Mouse (Mus musculus) liver, embryonic 15.5 days (tissue): ENCODE data around the gene Selenok. TPM values are rescaled to one million over a fixed set of nuclear protein-coding genes. Genes with fewer than 3 reads are reported as not detected.

ENCODE experiments used
- ATAC-seq: fragments of 200-750 bp; cut with Nextera tagmentation; 2 replicates; pipeline ENCODE4 v1.8.0; 2017; ENCODE audit warnings: moderate number of reproducible peaks, mild to moderate bottlenecking, moderate library complexity; ENCODE audit not compliant: insufficient read depth
- H3K27ac ChIP-seq: fragments of 300-500 bp; sonication (generic); replicated peaks from 2 replicates; pipeline ENCODE4 v1.5.1; 2015; ENCODE audit warnings: mild to moderate bottlenecking, inconsistent platforms
- H3K27me3 ChIP-seq: fragments of 300-500 bp; sonication (generic); 2 replicates; pipeline ENCODE4 v1.6.1; 2015; ENCODE audit warnings: mild to moderate bottlenecking, inconsistent platforms
- H3K36me3 ChIP-seq: fragments of 300-500 bp; sonication (generic); replicated peaks from 2 replicates; pipeline ENCODE4 v1.6.1; 2015; ENCODE audit warnings: moderate library complexity, mild to moderate bottlenecking, inconsistent platforms
- H3K4me1 ChIP-seq: fragments of 300-500 bp; sonication (generic); replicated peaks from 2 replicates; pipeline ENCODE4 v1.6.1; 2015; ENCODE audit warnings: inconsistent platforms
- H3K4me2 ChIP-seq: fragments of 300-500 bp; sonication (generic); 2 replicates; pipeline ENCODE4 v1.6.1; 2015; ENCODE audit warnings: moderate library complexity, mild to moderate bottlenecking, inconsistent platforms
- H3K4me3 ChIP-seq: fragments of 300-500 bp; sonication (generic); replicated peaks from 2 replicates; pipeline ENCODE4 v1.5.1; 2015; ENCODE audit warnings: mild to moderate bottlenecking, inconsistent platforms
- H3K9ac ChIP-seq: fragments of 300-500 bp; sonication (generic); 2 replicates; pipeline ENCODE4 v1.6.1; 2015; ENCODE audit warnings: moderate library complexity, mild to moderate bottlenecking, inconsistent platforms
- H3K9me3 ChIP-seq: fragments of 300-500 bp; sonication (generic); replicated peaks from 2 replicates; pipeline ENCODE4 v1.6.1; 2016; ENCODE audit warnings: inconsistent platforms
- WGBS: fragments of 180-500 bp; shearing (Covaris S2); methylation state at CpG from one replicate; pipeline ENCODE4 v1.1.7; 2015; ENCODE audit warnings: mixed read lengths; ENCODE audit not compliant: insufficient replicate concordance; 5-methylcytosine and 5-hydroxymethylcytosine counted together
- polyA plus RNA-seq: library from polyadenylated mRNA; unstranded; fragments of >200 nt; fragmentation: Nextera tagmentation; extraction: Ambion mirVana; gene quantifications from 2 replicates; pipeline ENCODE4 v1.2.1, GENCODE M21; 2015

The Selenok gene
- polyA plus RNA-seq, 1 experiment from 2014 or later = 132 TPM

GRCm38 (mm10) chr14:29996000-29996751 lies 28.1 kb downstream of the Selenok start:
- peak; percentile 86 for ATAC-seq
- H3K4me2 ChIP-seq = no peak overlapping the region
- H3K9ac ChIP-seq = no peak overlapping the region
- no peaks in the 10 kb centered on the region for H3K9me3 ChIP-seq
- WGBS = 71% methylated on average over 11 of the region's 11 CpGs
- peaks cover 27% of the 10 kb centered on the region for H3K4me1 ChIP-seq
- no peak overlapping the region for H3K4me3 ChIP-seq
- peak overlapping the region; percentile 73 for H3K27ac ChIP-seq
- no peaks in the 10 kb centered on the region for H3K27me3 ChIP-seq
- H3K36me3 ChIP-seq = peaks cover 45% of the 10 kb centered on the region

DNA sequence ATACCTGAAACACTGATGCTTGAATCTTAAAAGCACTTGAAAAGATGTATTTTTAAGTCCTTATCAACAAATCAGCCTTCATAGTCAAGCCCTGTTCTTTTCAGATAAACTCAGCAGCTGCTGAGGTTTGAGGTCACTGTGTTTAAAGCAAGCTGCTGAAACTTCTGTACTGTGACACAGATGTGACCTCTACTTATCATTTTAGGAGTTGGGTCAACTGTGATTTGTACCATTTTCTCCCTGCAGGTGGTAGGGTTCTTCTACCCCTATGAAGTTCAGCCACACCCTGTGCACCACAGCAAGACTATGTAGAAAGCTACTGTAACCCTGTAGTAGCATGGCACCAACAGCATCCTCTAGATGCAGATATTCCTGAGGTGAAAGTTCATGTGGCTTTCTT lies 29.2 kb downstream of the Selenok start:
- Histone ChIP-seq H3K4me1 (peaks cover 27% of the 10 kb centered on the region), H3K27ac (peak overlapping the region; percentile 65; the same call in 1 of the 2 replicates), H3K4me2 (no peak overlapping the region), H3K36me3 (peaks cover 34% of the 10 kb centered on the region), H3K4me3 (no peak overlapping the region), H3K9ac (no peak overlapping the region), H3K9me3 (no peaks in the 10 kb centered on the region), H3K27me3 (no peaks in the 10 kb centered on the region)
- no peak for ATAC-seq

DNA sequence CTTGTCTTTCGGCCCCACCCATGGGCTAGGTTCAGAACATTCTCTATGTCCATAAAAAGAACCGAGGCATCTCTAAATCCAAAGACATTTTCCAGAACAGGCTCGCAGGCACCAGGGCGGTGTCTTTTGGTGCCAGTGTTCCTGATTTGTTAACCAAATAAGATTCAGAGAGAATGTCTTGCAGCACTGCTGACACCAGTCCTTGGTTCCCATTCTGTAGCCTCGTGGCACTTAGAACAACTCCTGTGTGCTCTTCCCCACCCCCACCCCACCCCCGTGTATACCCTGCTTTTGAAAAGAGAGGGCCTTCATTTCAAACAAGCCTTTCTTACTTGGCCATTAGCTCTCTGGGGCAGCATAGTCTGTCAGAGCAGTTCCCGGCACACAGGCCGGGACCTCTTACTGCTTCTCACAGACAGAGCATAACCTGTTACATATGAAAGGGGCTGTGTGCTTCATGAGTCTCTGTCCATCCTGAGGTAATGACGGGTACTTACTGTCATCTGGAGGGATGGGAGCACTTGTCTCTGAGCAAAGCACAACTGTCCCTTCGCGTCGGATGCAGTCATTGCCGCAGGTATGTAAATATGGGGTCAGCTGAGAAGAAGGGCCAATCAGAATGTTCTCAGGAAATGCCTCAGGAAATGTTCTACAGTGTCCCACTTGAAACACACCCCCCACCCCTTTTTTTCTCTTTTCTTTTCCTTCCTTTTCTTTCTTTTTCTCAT lies 30.8 kb downstream of the Selenok start:
- peaks cover 27% of the 10 kb centered on the region for H3K4me1 ChIP-seq
- no peak overlapping the region for H3K4me2 ChIP-seq
- H3K9ac ChIP-seq = no peak overlapping the region
- peaks cover 19% of the 10 kb centered on the region for H3K36me3 ChIP-seq
- 66% methylated on average over 13 of the region's 13 CpGs for WGBS
- H3K9me3 ChIP-seq = no peaks in the 10 kb centered on the region
- no peak overlapping the region for H3K4me3 ChIP-seq
- no peaks in the 10 kb centered on the region; the same call in 1 of the 2 replicates for H3K27me3 ChIP-seq
- no peak for ATAC-seq
- H3K27ac ChIP-seq = no peak overlapping the region

DNA sequence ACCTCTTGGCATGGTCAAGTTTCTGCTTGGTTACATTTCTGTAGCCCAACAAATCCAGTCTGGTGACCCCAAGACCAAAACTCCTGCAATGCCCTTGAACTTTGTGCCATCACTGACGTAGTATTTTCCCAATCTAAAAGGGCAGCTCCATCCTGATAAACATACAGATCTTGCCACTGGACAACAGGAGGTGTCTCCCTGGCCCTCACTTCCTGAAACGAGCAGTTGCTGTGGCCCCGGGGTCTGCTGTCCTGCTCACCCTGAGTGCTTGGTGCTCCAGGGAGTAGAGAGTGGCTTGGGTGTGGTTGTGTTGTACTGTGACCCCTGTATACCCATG lies 31.3 kb downstream of the Selenok start:
- WGBS = 54% methylated on average over 3 of the region's 3 CpGs
- no peak overlapping the region for H3K4me3 ChIP-seq
- H3K4me2 ChIP-seq = no peak overlapping the region
- no peak overlapping the region for H3K9ac ChIP-seq
- H3K9me3 ChIP-seq = no peaks in the 10 kb centered on the region
- peak overlapping the region; percentile 53; the same call in 1 of the 2 replicates for H3K27ac ChIP-seq
- no peak for ATAC-seq
- H3K36me3 ChIP-seq = peaks cover 14% of the 10 kb centered on the region
- H3K27me3 ChIP-seq = no peaks in the 10 kb centered on the region; the same call in 1 of the 2 replicates
- H3K4me1 ChIP-seq = peaks cover 27% of the 10 kb centered on the region

DNA sequence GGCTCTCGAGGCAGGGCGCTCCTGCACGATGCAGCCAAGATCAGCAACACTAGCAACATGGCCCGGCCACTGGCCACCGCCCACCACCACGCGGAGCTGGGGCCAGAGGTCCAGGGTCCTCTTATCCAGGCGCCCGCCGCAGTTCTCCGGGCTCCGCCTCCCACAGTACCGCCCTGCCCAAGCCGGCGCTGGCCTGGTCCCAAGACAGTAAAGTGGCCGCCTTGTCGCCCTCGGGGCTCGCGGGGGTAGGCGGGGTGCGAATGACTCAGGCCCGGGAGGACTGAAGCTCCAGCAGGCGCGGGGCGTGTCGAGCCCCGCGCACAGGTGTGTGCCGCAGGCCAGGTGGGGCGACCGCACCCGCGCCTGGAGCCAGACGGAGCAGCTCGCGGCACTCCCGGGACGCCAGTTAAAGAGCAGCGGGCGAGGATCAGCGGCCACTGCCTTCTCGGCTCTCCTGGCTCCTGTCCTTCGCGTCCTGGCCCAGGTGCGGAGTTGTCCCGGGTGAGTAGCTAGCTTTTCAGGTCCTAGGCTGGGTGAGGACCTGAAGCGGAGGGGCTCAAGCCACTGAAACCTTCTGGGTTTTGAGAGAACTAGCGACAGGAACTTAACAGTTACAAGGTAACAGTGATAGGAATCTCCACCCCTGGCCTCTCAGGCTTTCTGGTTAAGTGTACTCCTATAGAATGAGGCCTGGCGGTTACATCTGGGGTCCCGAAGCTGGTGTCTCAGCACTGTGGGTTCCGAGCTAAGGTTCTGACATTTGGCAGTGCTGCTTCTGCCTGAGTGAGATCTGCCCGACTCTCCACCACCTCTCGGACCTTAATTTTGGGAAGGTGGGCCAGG lies 40.8 kb downstream of the Selenok start, which contains the start of the genes Il17rb and Chdh:
Il17rb (minus strand) TSS at position 164 of the 843 bp plus-strand sequence.
Chdh (plus strand) TSS at position 291 of the 843 bp plus-strand sequence.
- H3K4me1 ChIP-seq = 0 out of 2 replicates have a peak, but pooled peaks cover 5% of the 10 kb centered on the region
- peaks cover 34% of the 10 kb centered on the region for H3K27me3 ChIP-seq
- no peaks in the 10 kb centered on the region for H3K36me3 ChIP-seq
- H3K27ac ChIP-seq = peak within 1 kb of the TSS; percentile 59
- peak within 1 kb of the TSS; percentile 57 for H3K4me2 ChIP-seq
- H3K9ac ChIP-seq = no peak within 1 kb of the TSS; the same call in 1 of the 2 replicates
- 8% methylated on average over 54 of the region's 54 CpGs for WGBS
- no peaks in the 10 kb centered on the region for H3K9me3 ChIP-seq
- H3K4me3 ChIP-seq = peak within 1 kb of the TSS; percentile 49
- ATAC-seq = peak; percentile 75

GRCm38 (mm10) chr14:30009864-30010560 lies 41.9 kb downstream of the Selenok start:
- H3K27ac ChIP-seq = peak overlapping the region; percentile 59; the same call in 1 of the 2 replicates
- H3K27me3 ChIP-seq = peaks cover 34% of the 10 kb centered on the region
- H3K4me3 ChIP-seq = peak overlapping the region; percentile 49; the same call in 1 of the 2 replicates
- no peak overlapping the region; the same call in 1 of the 2 replicates for H3K9ac ChIP-seq
- no peaks in the 10 kb centered on the region for H3K9me3 ChIP-seq
- 57% methylated on average over 10 of the region's 10 CpGs for WGBS
- H3K36me3 ChIP-seq = no peaks in the 10 kb centered on the region
- peak; percentile 43 for ATAC-seq
- 0 out of 2 replicates have a peak, but pooled peaks cover 5% of the 10 kb centered on the region for H3K4me1 ChIP-seq
- peak overlapping the region; percentile 23 for H3K4me2 ChIP-seq

- WGBS = 59% methylated on average over 10 of the region's 10 CpGs
- no peak overlapping the region for H3K27ac ChIP-seq
- 0 out of 2 replicates have a peak, but pooled peaks cover 5% of the 10 kb centered on the region for H3K4me1 ChIP-seq
- H3K9me3 ChIP-seq = no peaks in the 10 kb centered on the region
- H3K4me2 ChIP-seq = no peak overlapping the region
- H3K9ac ChIP-seq = no peak overlapping the region
- H3K36me3 ChIP-seq = no peaks in the 10 kb centered on the region
- peaks cover 34% of the 10 kb centered on the region for H3K27me3 ChIP-seq
- no peak for ATAC-seq
- H3K4me3 ChIP-seq = no peak overlapping the region
These were observed 43.9 kb downstream of the Selenok start for GRCm38 (mm10) chr14:30011886-30012560.

DNA sequence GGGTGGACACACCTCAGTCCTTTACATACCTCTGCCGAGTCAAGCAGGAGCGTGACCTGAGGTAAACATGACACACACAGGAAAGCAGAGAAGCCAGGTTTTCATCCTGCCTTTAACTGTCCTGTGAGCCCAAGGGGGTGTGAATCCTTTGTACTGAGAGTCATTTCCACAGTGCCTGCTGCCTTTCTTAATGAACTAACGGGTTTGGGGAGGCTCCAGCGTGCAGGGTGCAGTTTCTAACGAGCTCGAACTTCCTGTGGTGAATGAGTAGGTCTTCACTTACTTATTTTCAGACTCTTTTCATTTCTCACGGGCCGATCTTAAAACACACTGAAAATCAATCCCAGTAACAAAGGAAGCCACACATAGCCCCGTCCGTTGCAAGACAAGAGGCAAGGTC lies 46.4 kb downstream of the Selenok start:
- WGBS = 38% methylated on average over 10 of the region's 10 CpGs
- H3K4me1 ChIP-seq = 0 out of 2 replicates have a peak, but pooled peaks cover 5% of the 10 kb centered on the region

DNA sequence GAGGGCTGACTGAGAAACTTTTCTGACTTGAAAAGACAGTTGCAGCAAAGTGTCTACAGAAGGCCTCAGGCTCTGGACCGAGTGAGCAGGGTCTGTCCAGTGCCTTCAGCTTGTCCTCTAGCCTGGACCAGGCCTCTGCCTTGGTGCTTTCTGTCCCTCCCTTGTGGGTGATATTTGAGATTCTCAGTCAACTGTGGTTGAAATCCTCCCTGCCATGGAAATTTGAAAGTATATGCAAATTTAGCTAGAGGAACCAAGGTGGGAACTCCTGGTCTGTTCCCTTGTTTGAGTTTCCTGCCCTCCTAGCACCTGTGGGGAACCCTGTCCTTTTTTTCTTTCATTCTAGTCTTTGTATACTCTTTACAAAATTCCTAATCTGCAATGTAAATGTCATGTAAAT lies 46.9 kb downstream of the Selenok start:
- H3K4me1 ChIP-seq = 0 out of 2 replicates have a peak, but pooled peaks cover 5% of the 10 kb centered on the region

More for the DNA sequence above, 46.4 kb downstream of the Selenok start:
- H3K36me3 ChIP-seq = no peaks in the 10 kb centered on the region
- no peak overlapping the region for H3K4me3 ChIP-seq
- peaks cover 13% of the 10 kb centered on the region for H3K27me3 ChIP-seq
- no peak overlapping the region for H3K27ac ChIP-seq
- no peak overlapping the region for H3K9ac ChIP-seq
- ATAC-seq = no peak
- H3K9me3 ChIP-seq = no peaks in the 10 kb centered on the region
- H3K4me2 ChIP-seq = no peak overlapping the region

DNA sequence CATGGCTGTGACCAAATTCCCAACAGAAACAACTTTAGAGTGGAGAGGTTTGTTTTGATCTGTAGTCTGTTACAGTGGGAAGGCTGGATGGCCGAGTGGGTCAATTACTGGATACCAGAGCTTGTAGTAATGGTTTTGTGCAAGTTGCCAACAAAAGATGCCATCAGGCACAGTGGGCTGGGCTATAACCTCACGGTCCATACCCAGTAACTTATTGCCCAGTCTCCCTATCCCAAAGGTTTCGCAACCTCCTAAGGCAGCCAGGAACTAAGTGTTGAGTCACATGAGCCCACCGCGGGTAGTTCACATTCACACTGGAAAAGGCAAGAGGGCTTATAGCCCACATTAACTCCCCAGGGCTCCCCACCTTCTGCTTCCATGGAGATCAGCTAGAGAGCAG lies 48.6 kb downstream of the Selenok start:
- no peak overlapping the region for H3K4me2 ChIP-seq
- H3K36me3 ChIP-seq = no peaks in the 10 kb centered on the region
- no peaks in the 10 kb centered on the region for H3K9me3 ChIP-seq
- no peak overlapping the region for H3K27ac ChIP-seq
- WGBS = 61% methylated on average over 5 of the region's 5 CpGs
- H3K4me3 ChIP-seq = no peak overlapping the region
- H3K4me1 ChIP-seq = 0 out of 2 replicates have a peak, but pooled peaks cover 5% of the 10 kb centered on the region
- H3K27me3 ChIP-seq = no peaks in the 10 kb centered on the region
- no peak for ATAC-seq
- no peak overlapping the region for H3K9ac ChIP-seq

More for the DNA sequence above, 46.9 kb downstream of the Selenok start:
- H3K27ac ChIP-seq = no peak overlapping the region
- no peak overlapping the region for H3K4me3 ChIP-seq
- no peak for ATAC-seq
- H3K9ac ChIP-seq = no peak overlapping the region
- 52% methylated on average over 1 of the region's 1 CpGs for WGBS
- H3K4me2 ChIP-seq = no peak overlapping the region
- no peaks in the 10 kb centered on the region for H3K9me3 ChIP-seq
- no peaks in the 10 kb centered on the region for H3K36me3 ChIP-seq
- H3K27me3 ChIP-seq = peaks cover 8% of the 10 kb centered on the region; the same call in 1 of the 2 replicates
